Mouse (Mus musculus): ENCODE results near the gene Id3. TPM values are rescaled to one million over a fixed set of nuclear protein-coding genes. Genes with fewer than 3 reads are reported as not detected.
"Not testable (repeated sequence)": the region's sequence is repeated elsewhere in the genome, so short reads cannot be mapped to it uniquely, and the experiment has no call there.

Gene Id3
- total and polyA plus RNA-seq, 3 experiments, result 18.3 to 116 (median 85.5) TPM

DNA sequence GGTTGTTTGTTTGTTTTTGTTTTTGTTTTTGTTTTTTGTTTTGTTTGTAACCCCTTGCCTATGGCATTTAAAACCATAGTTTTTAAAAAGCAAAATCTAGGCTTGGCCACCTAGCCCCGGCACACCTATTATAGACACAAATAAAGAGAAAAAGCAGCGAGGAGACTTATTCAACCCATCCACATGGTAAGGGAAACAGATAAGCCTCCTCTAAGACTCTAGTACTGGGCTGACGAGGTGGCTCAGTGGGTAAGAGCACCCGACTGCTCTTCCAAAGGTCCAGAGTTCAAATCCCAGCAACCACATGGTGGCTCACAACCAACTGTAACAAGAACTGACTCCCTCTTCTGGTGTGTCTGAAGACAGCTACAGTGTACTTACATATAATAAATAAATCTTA is 41.5 kb upstream of the Id3 start:
- H3K9ac ChIP-seq (ENCODE audit: insufficient read depth, low read depth); H3K4me2 ChIP-seq (ENCODE audit: insufficient read depth, low read depth, poor library complexity, severe bottlenecking); dilution Hi-C loops (cut with MboI; ENCODE audit: extremely low pct_ligation_motif_present, extremely low pct_unique_long_range_greater_than_20kb, low sequenced_read_pairs); DNase-seq (ENCODE audit: extremely low read depth); H3K79me2 ChIP-seq (replicated peaks; ENCODE audit: control insufficient read depth, extremely low read depth, insufficient read depth, poor library complexity, severe bottlenecking); H3K27ac ChIP-seq (ENCODE audit: insufficient read depth, low read depth); H3K4me3 ChIP-seq (replicated peaks in 1 of 3; ENCODE audit: low read depth in 2 of 3, low read length in 2 of 3, poor library complexity in 1 of 3); H3K36me3 ChIP-seq (replicated peaks in 1 of 2; ENCODE audit: control insufficient read depth in 1 of 2, insufficient read depth in 1 of 2, low read length in 1 of 2); in situ Hi-C loops (cut with MboI; ENCODE audit: low pct_ligation_motif_present, low pct_unique_long_range_greater_than_20kb, low sequenced_read_pairs); H3K9me3 ChIP-seq (replicated peaks; ENCODE audit: low read length): not testable (repeated sequence)
- peaks cover 11 to 41% of the 10 kb centered on the region in 2 experiments for H3K4me1 ChIP-seq (ENCODE audit: control insufficient read depth in 1 of 2, insufficient read depth in 2 of 2)
- peaks cover 19% of the 10 kb centered on the region for H3K27me3 ChIP-seq (replicated peaks)
- TF ChIP-seq TBP (conservative IDR thresholded peaks at IDR 0.05; ENCODE audit: low read depth, low read length), result peak; percentile 66; the same call in 1 of the 2 replicates

DNA sequence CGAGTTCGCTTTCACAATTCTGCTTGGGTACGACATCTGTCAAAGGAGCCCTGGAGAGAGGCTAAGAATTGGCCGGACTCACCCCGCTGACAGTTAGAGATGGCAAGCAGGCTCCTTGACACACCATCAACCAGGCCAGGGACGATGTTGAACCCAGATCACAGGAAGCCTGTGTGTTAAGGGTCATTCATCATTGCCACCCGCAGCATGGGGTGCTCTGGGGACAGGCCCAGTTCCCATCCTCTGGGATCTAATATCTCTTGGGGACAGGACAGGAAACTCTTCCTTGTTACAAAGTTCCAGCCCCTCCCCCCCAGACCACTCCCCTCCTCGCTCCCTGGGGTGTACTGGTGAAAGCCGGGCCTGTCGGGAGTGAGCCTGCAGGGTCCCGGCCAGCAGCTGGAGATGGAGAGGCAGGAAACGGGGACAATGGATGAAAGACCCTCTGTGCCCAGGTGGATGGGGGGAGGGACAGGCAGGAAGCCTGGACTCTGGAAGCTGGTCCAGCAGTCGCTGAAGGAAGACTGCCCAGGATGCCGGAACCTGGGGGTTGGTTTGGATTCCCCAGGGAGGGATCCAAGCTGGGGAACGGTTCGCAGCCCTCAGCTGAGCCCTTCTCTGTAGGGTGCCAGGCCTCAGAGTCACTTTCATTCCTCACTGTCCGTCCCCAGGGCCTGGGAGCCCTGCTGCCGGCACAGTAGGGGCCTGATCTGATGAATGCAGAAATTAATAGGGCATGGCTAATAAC is 38.5 kb upstream of the Id3 start:
- Histone ChIP-seq H3K36me3 (replicated peaks in 1 of 2; ENCODE audit: control insufficient read depth in 1 of 2, insufficient read depth in 1 of 2, low read length in 1 of 2) (no peaks in the 10 kb centered on the region), H3K4me2 (ENCODE audit: insufficient read depth, low read depth, poor library complexity, severe bottlenecking) (no peak overlapping the region), H3K9ac (ENCODE audit: insufficient read depth, low read depth) (no peak overlapping the region), H3K79me2 (replicated peaks; ENCODE audit: control insufficient read depth, extremely low read depth, insufficient read depth, poor library complexity, severe bottlenecking) (no peaks in the 10 kb centered on the region), H3K4me3 (replicated peaks in 1 of 3; ENCODE audit: low read depth in 2 of 3, low read length in 2 of 3, poor library complexity in 1 of 3) (no peak overlapping the region), H3K4me1 (ENCODE audit: control insufficient read depth in 1 of 2, insufficient read depth in 2 of 2) (peaks cover 11 to 52% of the 10 kb centered on the region in 2 experiments), H3K27me3 (replicated peaks) (peaks cover 17% of the 10 kb centered on the region), H3K9me3 (replicated peaks; ENCODE audit: low read length) (peaks cover 4% of the 10 kb centered on the region), H3K27ac (ENCODE audit: insufficient read depth, low read depth) (no peak overlapping the region)
- no peak for DNase-seq (ENCODE audit: extremely low read depth)
- dilution Hi-C loops (cut with MboI; ENCODE audit: extremely low pct_ligation_motif_present, extremely low pct_unique_long_range_greater_than_20kb, low sequenced_read_pairs), result no loop called here
- TF ChIP-seq E2F4 (IDR thresholded peaks at IDR 0.05; ENCODE audit: insufficient replicate concordance, low read depth, low read length), result no peak
- TF ChIP-seq MEF2A (IDR thresholded peaks at IDR 0.05; ENCODE audit: borderline replicate concordance, low read depth, low read length), result no peak
- no peak for TF ChIP-seq MAFK (IDR thresholded peaks at IDR 0.05; ENCODE audit: insufficient replicate concordance, low read length)
- no peak for TF ChIP-seq USF2 (conservative IDR thresholded peaks at IDR 0.05; ENCODE audit: low read depth, low read length)
- no peak for TF ChIP-seq SMC3 (IDR thresholded peaks at IDR 0.05; ENCODE audit: low read depth, low read length)
- no peak for TF ChIP-seq UBTF (IDR thresholded peaks at IDR 0.05; ENCODE audit: low read depth, low read length)
- no peak for TF ChIP-seq IRF4 (IDR thresholded peaks at IDR 0.05; ENCODE audit: low read depth, low read length)
- TF ChIP-seq EP300 (IDR thresholded peaks at IDR 0.05; ENCODE audit: low read length), result no peak
- TF ChIP-seq MAZ (IDR thresholded peaks at IDR 0.05; ENCODE audit: low read depth, low read length), result no peak
- no peak for TF ChIP-seq ZNF384 (IDR thresholded peaks at IDR 0.05; ENCODE audit: low read depth, low read length)
- TF ChIP-seq MAX (IDR thresholded peaks at IDR 0.05; ENCODE audit: low read length), result no peak
- no peak for TF ChIP-seq CHD2 (IDR thresholded peaks at IDR 0.05; ENCODE audit: low read length)
- no peak for TF ChIP-seq ETS1 (conservative IDR thresholded peaks at IDR 0.05; ENCODE audit: low read depth, low read length)
- no peak for TF ChIP-seq TBP (conservative IDR thresholded peaks at IDR 0.05; ENCODE audit: low read depth, low read length)
- no peak for TF ChIP-seq CHD1 (IDR thresholded peaks at IDR 0.05; ENCODE audit: low read depth, low read length)
- TF ChIP-seq POLR2AphosphoS2 (IDR thresholded peaks at IDR 0.05; ENCODE audit: low read depth, low read length), result no peak
- in situ Hi-C loops (cut with MboI; ENCODE audit: low pct_ligation_motif_present, low pct_unique_long_range_greater_than_20kb, low sequenced_read_pairs), result no loop called here

Data from CH12.LX (cell line).